Mouse (Mus musculus) layer of hippocampus, adult 2 months (tissue): ENCODE results near the gene Olfr497. TPM values are rescaled to one million over a fixed set of nuclear protein-coding genes. Genes with fewer than 3 reads are reported as not detected.

Source experiments
- DNase-seq, 2 experiments: peaks; one replicate each; pipeline ENCODE4 v3.0.0; 2022; ENCODE audit warnings: low spot score in 2 of 2
- H3K27ac ChIP-seq: fragments of 200-600 bp; 2 replicates; pipeline ENCODE4 v1.8.1; 2022
- H3K4me3 ChIP-seq: fragments of 200-600 bp; 2 replicates; pipeline ENCODE4 v1.8.1; 2022; ENCODE audit warnings: mild to moderate bottlenecking
- CTCF ChIP-seq: fragments of 200-600 bp; conservative IDR thresholded peaks from 2 replicates; pipeline ENCODE4 v1.8.1; 2022; ENCODE audit warnings: antibody characterized with exemption, mild to moderate bottlenecking, moderate library complexity
- long read RNA-seq, 2 experiments: library from polyadenylated mRNA; stranded (forward); transcript quantifications; one replicate each; pipeline ENCODE4 v2.0.0; 2021; ENCODE audit warnings: borderline mapping rate in 2 of 2
- total RNA-seq, 2 experiments: library from RNA; stranded (reverse); gene quantifications; 2 replicates each; pipeline ENCODE4 v1.2.3; 2021

Gene Olfr497
- total RNA-seq: not detected
- long read RNA-seq, experiment 1: 0 reads
- long read RNA-seq, experiment 2: 0 reads

- no peak for TF ChIP-seq CTCF
- Histone ChIP-seq H3K4me3 (no peak within 1 kb of the TSS), H3K27ac (no peak within 1 kb of the TSS)
- DNase-seq: no peak
These were observed at the start of gene Olfr497 for GRCm38 (mm10) chr7:108420121-108420520. Olfr497 (plus strand) TSS chr7:108420421.

DNA sequence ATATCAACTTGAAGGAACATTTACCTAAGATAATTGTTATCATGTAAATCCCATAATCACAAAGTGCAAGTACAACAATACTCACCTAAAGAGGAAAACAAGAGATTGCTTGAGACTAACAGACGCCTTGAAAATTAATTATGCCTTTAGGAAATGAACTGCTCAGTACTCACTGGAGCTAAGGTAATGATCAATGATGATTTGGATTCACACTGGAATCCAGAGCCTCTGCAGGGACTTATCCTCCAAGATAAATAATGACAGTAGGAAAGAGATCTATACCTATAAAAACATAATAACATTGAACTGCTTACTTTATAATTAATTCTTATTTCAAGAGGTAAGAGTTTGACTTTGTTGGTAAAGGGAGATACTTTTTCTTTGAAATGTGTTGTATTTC is 27.4 kb upstream of the Olfr497 start, which contains the start of gene Olfr495:
Gene Olfr495 (plus strand): TSS at position 301 of the 400 bp plus-strand sequence.
- no peak within 1 kb of the TSS for H3K27ac ChIP-seq
- no peak within 1 kb of the TSS for H3K4me3 ChIP-seq
- no peak for DNase-seq
- TF ChIP-seq CTCF: no peak

GRCm38 (mm10) chr7:108465026-108465425 is 44.8 kb downstream of the Olfr497 start, which contains the start of gene Olfr498:
Olfr498 (plus strand) TSS chr7:108465326.
- no peak for DNase-seq
- Histone ChIP-seq H3K4me3 (no peak within 1 kb of the TSS), H3K27ac (no peak within 1 kb of the TSS)
- no peak for TF ChIP-seq CTCF

Other genes with a start within 250 kb of the Olfr497 start
- not detected for gene Olfr486, start 247.7 kb upstream of the Olfr497 start, total RNA-seq
- not detected for gene Olfr487, start 205.8 kb upstream of the Olfr497 start, total RNA-seq
- not detected for gene Olfr488, start 162.1 kb upstream of the Olfr497 start, total RNA-seq
- not detected for gene Olfr490, start 131.5 kb upstream of the Olfr497 start, total RNA-seq
- not detected for gene Olfr491, start 107.0 kb upstream of the Olfr497 start, total RNA-seq
- gene Olfr492, start 96.7 kb upstream of the Olfr497 start, total RNA-seq: not detected
- not detected for gene Olfr493, start 73.4 kb upstream of the Olfr497 start, total RNA-seq
- not detected for gene Olfr494, start 55.1 kb upstream of the Olfr497 start, total RNA-seq
- not detected for gene Olfr495, start 27.3 kb upstream of the Olfr497 start, total RNA-seq
- not detected for gene Olfr498, start 44.9 kb downstream of the Olfr497 start, total RNA-seq
- not detected for gene Olfr502, start 104.6 kb downstream of the Olfr497 start, total RNA-seq
- not detected for gene Olfr503, start 124.1 kb downstream of the Olfr497 start, total RNA-seq
- gene Olfr504, start 145.4 kb downstream of the Olfr497 start, total RNA-seq: not detected
- not detected for gene Olfr506, start 190.4 kb downstream of the Olfr497 start, total RNA-seq
- gene Olfr507, start 201.4 kb downstream of the Olfr497 start, total RNA-seq: not detected
- gene Olfr508, start 209.6 kb downstream of the Olfr497 start, total RNA-seq: not detected
- gene Olfr509, start 231.5 kb downstream of the Olfr497 start, total RNA-seq: not detected
- not detected for gene Olfr510, start 246.0 kb downstream of the Olfr497 start, total RNA-seq